Mouse (Mus musculus): ENCODE results near the gene Lrrk1.

DNA sequence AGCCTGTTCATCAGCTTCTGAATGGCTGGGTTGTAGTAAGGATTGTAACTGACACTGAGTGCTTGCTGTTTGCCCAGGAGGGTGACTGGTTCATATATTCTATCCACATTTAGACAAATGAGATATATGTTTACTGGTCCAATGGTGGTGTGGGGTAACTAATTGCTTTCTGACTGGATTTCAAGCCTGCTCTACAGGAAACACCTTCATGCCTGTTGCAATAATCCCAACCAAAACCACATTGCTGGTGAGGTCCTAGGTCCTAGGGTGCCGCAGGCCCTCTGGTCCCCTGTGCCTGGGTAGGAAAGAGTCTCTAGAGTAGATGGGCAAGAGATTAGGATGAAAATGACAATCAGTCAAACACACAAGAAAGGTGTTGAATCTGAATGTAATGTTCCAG, 175.3 kb downstream of the Lrrk1 start:
- no peak for TF ChIP-seq CTCF (IDR thresholded peaks at IDR 0.05; ENCODE audit: insufficient read depth, low read length)
- TF ChIP-seq POLR2A (IDR thresholded peaks at IDR 0.05; ENCODE audit: borderline replicate concordance, extremely low read depth, low read depth, low read length) = no peak
